21 mouse cellular contexts compared by ENCODE assay signal in genomic region chr10:17201427-17201745, GRCm38 (mm10).
A peak's percentile ranks its signal among the peaks of the same experiment; 100 is the strongest.
DNase-seq lines count a peak whose midpoint lies in the region; ATAC-seq and TF ChIP-seq lines count a peak whose summit lies in the region.
"Had no signal": no experiment of that assay in that cellular context is flagged by ENCODE, and none has a peak within 500 bp of the region (broad histone marks: within the 10 kb centered on the region; RNA-seq: fewer than 3 reads in every experiment).

No protein-coding gene starts in this region.

- no peak overlapping the region for H3K4me2 ChIP-seq in limb, embryonic 14.5 days (replicated peaks; ENCODE audit: low read depth, low read length, severe bottlenecking)
- H3K4me2 ChIP-seq: heart, embryonic 12.5 days; hindbrain, embryonic 14.5 days; intestine, embryonic 15.5 days; neural tube, embryonic 12.5 days had no signal

- DNase-seq in kidney, postnatal 10 days = peak; percentile 8
- DNase-seq in kidney, postnatal 14 days = no peak
- no peak for DNase-seq in spleen, adult 2 months (ENCODE audit: low read depth in 1 of 2, low spot score in 2 of 2)
- DNase-seq in spleen, postnatal 14 days (ENCODE audit: low spot score in 2 of 2) = no peak
- no peak for DNase-seq in limb, embryonic 14.5 days (ENCODE audit: low spot score)
- no peak for DNase-seq in retina, postnatal 1 day
- no peak for DNase-seq in adrenal gland, postnatal 14 days
- DNase-seq: adrenal gland, adult 2 months; cerebellum, adult 11-12 months; cerebellum, postnatal 36 days; gastrocnemius, adult 2 months; heart, postnatal 14 days; layer of hippocampus, postnatal 36 days; right cerebral cortex, adult 18-20 months; thymus, postnatal 36 days had no signal

- no peak overlapping the region for H3K9ac ChIP-seq in limb, embryonic 14.5 days (ENCODE audit: low read depth, low read length, severe bottlenecking)
- H3K9ac ChIP-seq: heart, embryonic 12.5 days; hindbrain, embryonic 14.5 days; intestine, embryonic 15.5 days; neural tube, embryonic 12.5 days had no signal

- 0 out of 2 replicates have a peak, but pooled peaks have one; percentile 26 for ATAC-seq in limb, embryonic 14.5 days (ENCODE audit: low FRiP score, low read depth)
- ATAC-seq: intestine, embryonic 15.5 days; lung, postnatal 0 days had no signal

- TF ChIP-seq POLR2A in spleen, adult 2 months (IDR thresholded peaks at IDR 0.05; ENCODE audit: low read depth, low read length) = no peak
- TF ChIP-seq POLR2A in limb, embryonic 14.5 days (IDR thresholded peaks at IDR 0.05; ENCODE audit: borderline replicate concordance, extremely low read depth, insufficient read depth, insufficient read length) = no peak

- no peaks in the 10 kb centered on the region for H3K9me3 ChIP-seq in limb, embryonic 14.5 days (ENCODE audit: control insufficient read depth, low read length)
- H3K9me3 ChIP-seq: heart, embryonic 12.5 days; intestine, embryonic 15.5 days; neural tube, embryonic 12.5 days had no signal

- no peaks in the 10 kb centered on the region for H3K27me3 ChIP-seq in spleen, adult 2 months (ENCODE audit: control insufficient read depth, insufficient read depth, low read length)
- no peaks in the 10 kb centered on the region for H3K27me3 ChIP-seq in limb, embryonic 14.5 days (ENCODE audit: control insufficient read depth, insufficient read depth, low read length)
- H3K27me3 ChIP-seq: heart, embryonic 12.5 days; intestine, embryonic 15.5 days; neural tube, embryonic 12.5 days had no signal

- WGBS in spleen, adult 2 months = 47% methylated on average over 1 of the region's 1 CpGs
- WGBS in limb, embryonic 14.5 days = 71% methylated on average over 1 of the region's 1 CpGs

- H3K4me3 ChIP-seq in spleen, adult 2 months (ENCODE audit: extremely low read depth, insufficient read depth, insufficient read length) = no peak overlapping the region
- no peak overlapping the region for H3K4me3 ChIP-seq in limb, embryonic 14.5 days (replicated peaks; ENCODE audit: low read length)
- H3K4me3 ChIP-seq: gastrocnemius, adult 2 months; heart, embryonic 12.5 days; intestine, embryonic 15.5 days; layer of hippocampus, adult 2 months; neural tube, embryonic 12.5 days had no signal

- H3K4me1 ChIP-seq in spleen, adult 2 months (ENCODE audit: control insufficient read depth, insufficient read depth, insufficient read length) = peaks cover 8% of the 10 kb centered on the region; the same call in 1 of the 2 replicates
- peaks cover 6% of the 10 kb centered on the region; the same call in 1 of the 2 replicates for H3K4me1 ChIP-seq in limb, embryonic 14.5 days (ENCODE audit: control insufficient read depth, insufficient read depth, low read length)
- H3K4me1 ChIP-seq: heart, embryonic 12.5 days; intestine, embryonic 15.5 days had no signal

- peak overlapping the region; percentile 48 for H3K27ac ChIP-seq in spleen, adult 2 months (ENCODE audit: insufficient read depth, low read length)
- no peak overlapping the region for H3K27ac ChIP-seq in limb, embryonic 14.5 days (replicated peaks; ENCODE audit: low read depth, low read length)
- H3K27ac ChIP-seq: gastrocnemius, adult 2 months; hindbrain, embryonic 14.5 days; intestine, embryonic 15.5 days; neural tube, embryonic 12.5 days had no signal

- TF ChIP-seq CTCF in spleen, adult 2 months (IDR thresholded peaks at IDR 0.05; ENCODE audit: extremely low read depth, insufficient read depth, insufficient read length, insufficient replicate concordance) = no peak

- no peaks in the 10 kb centered on the region for H3K36me3 ChIP-seq in spleen, adult 2 months (ENCODE audit: control insufficient read depth, insufficient read depth, low read length)
- no peaks in the 10 kb centered on the region for H3K36me3 ChIP-seq in limb, embryonic 14.5 days (ENCODE audit: control insufficient read depth, insufficient read depth, low read length)
- H3K36me3 ChIP-seq: heart, embryonic 12.5 days; intestine, embryonic 15.5 days; neural tube, embryonic 12.5 days had no signal
